Mouse (Mus musculus): Measurements from ENCODE around the gene Bco1.

DNA sequence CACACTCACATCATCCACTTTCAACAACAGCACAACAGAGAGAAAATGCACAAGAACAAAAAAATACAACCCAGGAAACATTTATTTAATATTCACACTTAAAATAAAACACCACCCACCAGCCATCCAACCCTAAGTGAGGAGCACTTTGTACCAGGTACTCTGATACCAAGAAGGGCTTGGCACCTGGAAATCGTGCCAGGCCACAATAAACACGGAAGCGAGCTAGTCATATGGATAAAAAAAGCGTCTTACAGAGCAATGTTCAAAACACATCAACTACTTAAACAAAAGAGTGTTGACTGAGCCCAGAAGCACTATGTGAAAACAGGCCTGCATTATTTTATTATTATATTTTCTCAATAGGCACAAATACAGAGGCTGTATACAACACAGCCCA, 60.5 kb downstream of the Bco1 start:
- no peak for TF ChIP-seq CTCF (IDR thresholded peaks at IDR 0.05)
- no peak for TF ChIP-seq EP300 (IDR thresholded peaks at IDR 0.05)
